Mouse (Mus musculus) layer of hippocampus, adult 2 months (tissue): ENCODE measurements at regions not wholly inside any gene's neighbourhood (a gene's known extent, or its start where the extent isn't known, plus 50 kb on each side); places are given as distances from the start of the nearest gene placed in this dataset.

Experiments used
- DNase-seq, 2 experiments: peaks; one replicate each; pipeline ENCODE4 v3.0.0; 2022; ENCODE audit warnings: low spot score in 2 of 2
- H3K27ac ChIP-seq: fragments of 200-600 bp; 2 replicates; pipeline ENCODE4 v1.8.1; 2022
- H3K4me3 ChIP-seq: fragments of 200-600 bp; 2 replicates; pipeline ENCODE4 v1.8.1; 2022; ENCODE audit warnings: mild to moderate bottlenecking
- CTCF ChIP-seq: fragments of 200-600 bp; conservative IDR thresholded peaks from 2 replicates; pipeline ENCODE4 v1.8.1; 2022; ENCODE audit warnings: antibody characterized with exemption, mild to moderate bottlenecking, moderate library complexity

DNA sequence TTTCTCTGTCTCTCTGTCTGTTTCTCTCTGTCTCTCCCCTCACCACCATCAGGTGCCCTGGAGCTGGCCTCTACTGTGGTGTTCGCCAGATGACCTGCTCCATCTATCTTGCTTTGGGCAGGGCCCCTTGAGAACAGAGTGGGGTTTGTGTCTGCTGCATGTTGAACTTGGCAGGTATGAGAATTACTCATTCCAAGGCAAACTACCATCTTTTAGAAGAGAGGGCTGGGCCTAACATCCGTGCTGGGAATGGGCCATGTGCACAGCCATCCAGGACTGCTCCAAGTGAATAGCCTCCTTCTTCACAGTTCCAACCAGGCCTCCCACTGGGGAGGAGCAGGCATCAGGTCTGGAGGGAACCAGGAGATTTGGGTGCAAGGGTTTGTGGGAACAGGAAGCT, 87.3 kb downstream of the Rpl14 start:
- H3K27ac ChIP-seq, result no peak overlapping the region
- no peak for TF ChIP-seq CTCF
- no peak overlapping the region for H3K4me3 ChIP-seq
- DNase-seq, result no peak

DNA sequence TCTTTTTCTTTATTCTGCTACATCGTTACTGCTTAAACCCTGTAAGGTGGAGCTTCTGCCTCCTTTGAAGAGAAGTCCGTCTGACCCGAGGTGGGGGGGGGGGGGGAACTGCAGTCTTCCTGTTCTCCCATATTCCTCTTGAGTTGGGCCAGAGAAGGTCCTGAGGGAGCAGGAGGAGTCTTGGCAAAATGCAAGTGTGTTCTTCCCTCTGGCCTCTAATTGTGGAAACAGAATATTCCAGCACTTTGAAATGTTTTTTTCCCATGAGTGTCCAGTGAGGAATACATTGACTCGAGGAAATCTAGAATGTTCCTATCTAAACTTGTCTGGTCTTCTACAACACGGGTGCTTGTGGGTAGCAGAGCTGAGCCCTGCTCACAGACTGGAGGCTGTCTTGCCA, 90.0 kb downstream of the Rpl14 start:
- Histone ChIP-seq H3K27ac (peak overlapping the region; percentile 32), H3K4me3 (no peak overlapping the region)
- no peak for DNase-seq
- no peak for TF ChIP-seq CTCF

DNA sequence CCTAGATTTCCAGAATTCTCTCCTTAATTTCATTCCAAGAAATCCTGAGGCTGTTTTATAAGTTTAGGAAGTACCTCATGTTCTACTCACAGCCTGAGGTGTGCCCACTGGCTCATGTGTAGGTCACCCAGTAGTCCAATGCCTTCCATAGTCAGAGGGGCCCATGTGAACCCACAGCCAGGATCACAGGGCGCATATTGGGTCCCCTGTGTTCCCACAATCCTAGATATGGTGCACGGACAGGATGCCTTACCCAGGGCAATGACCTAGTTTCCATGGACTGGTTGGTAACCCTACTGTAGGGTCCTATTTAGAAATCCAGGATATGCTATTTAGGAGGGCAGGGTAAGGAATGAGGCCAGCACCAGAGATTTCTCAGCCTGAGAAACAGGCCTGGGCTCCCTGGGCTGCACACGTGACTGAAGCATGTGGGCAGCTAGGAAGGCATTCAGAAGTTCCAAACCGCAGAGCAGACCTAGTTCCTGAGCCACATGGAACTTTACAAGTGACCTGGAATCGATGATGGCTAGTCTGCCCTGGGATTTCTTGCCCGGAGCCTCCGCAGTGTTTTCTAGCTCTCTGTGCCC, 90.5 kb downstream of the Rpl14 start:
- Histone ChIP-seq H3K27ac (peak overlapping the region; percentile 32), H3K4me3 (no peak overlapping the region)
- TF ChIP-seq CTCF, result no peak
- DNase-seq, result no peak

DNA sequence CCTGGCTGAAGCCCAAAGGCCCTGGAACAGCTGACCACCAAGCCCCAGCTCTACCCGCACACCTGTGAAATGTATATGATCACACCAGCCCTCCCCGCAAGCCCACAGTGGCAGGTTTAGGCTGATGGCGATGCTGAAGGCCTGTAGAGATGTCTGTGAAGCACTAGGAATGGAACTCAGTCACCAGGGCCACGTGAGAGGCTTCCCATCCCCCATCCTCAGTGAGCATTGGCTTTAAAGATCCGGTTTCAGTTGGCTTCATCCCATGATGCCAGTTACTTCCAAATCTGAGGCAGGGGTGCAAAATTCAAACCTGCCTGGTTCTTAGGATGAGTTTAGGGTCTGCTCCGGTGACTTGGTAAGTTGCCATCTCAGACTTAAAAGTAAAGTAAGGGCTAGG, 91.9 kb downstream of the Rpl14 start:
- TF ChIP-seq CTCF, result no peak
- H3K4me3 ChIP-seq, result no peak overlapping the region
- H3K27ac ChIP-seq, result no peak overlapping the region
- no peak for DNase-seq

DNA sequence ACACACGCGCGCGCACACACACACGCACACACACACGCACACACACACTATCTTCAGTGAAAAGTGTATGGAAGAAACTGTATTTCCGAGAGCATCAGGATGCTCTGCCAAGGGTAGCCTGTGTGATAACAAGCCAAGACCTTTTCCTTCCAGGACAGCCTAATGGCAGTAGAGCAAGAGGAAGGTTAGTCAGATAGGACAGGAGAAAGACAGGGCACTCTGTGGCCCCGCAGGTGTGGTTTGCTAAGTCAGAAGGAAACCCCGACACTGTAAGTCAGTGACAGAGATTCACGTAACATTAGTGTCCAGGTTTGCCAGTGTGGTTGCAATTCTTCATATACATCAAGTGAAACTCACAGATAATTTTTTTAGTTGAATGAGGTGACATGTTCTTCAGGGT, 92.8 kb downstream of the Rpl14 start:
- no peak for TF ChIP-seq CTCF
- no peak for DNase-seq
- Histone ChIP-seq H3K27ac (no peak overlapping the region), H3K4me3 (no peak overlapping the region)

DNA sequence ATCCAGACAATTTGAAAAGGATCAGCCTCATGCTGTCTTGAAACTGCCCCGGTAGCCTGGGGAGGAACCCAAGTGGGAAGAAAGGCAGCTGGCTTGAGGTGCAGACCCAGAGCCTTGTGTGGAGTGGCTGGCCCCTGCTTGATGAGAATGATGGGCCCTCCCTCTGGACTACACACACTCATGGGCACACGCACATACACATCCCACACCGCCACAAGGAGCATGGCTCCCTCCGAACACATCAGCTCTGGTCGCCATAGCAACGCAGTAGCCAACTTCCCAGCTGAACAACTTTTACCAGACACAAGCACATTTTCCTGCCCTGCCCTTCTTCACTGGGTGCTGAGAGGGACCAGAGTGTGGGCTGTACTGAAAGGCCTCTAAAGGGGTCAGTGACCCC, 101.2 kb downstream of the Rpl14 start:
- Histone ChIP-seq H3K4me3 (no peak overlapping the region), H3K27ac (no peak overlapping the region)
- TF ChIP-seq CTCF, result no peak
- DNase-seq, result no peak

DNA sequence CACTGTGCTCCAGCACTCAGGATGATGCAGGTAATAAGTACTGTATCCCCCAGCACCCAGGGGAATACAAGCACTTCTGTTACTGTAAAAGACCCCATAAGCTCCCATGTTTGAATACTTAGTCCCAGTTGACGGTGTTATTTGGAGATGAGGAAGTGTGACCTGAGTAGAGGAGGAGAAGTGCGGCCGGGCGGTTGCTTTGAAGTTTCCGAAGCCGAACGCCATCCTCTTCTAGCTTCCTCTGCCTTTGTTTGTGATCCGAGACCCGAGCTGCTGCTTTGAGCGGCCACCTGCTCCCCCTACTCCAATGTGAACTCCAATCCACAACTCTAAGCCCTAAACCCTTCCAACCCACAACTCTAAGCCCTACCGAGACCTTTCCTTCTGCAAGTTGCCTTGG, 103.6 kb downstream of the Rpl14 start:
- DNase-seq, result no peak
- Histone ChIP-seq H3K27ac (no peak overlapping the region), H3K4me3 (no peak overlapping the region)
- TF ChIP-seq CTCF, result no peak

DNA sequence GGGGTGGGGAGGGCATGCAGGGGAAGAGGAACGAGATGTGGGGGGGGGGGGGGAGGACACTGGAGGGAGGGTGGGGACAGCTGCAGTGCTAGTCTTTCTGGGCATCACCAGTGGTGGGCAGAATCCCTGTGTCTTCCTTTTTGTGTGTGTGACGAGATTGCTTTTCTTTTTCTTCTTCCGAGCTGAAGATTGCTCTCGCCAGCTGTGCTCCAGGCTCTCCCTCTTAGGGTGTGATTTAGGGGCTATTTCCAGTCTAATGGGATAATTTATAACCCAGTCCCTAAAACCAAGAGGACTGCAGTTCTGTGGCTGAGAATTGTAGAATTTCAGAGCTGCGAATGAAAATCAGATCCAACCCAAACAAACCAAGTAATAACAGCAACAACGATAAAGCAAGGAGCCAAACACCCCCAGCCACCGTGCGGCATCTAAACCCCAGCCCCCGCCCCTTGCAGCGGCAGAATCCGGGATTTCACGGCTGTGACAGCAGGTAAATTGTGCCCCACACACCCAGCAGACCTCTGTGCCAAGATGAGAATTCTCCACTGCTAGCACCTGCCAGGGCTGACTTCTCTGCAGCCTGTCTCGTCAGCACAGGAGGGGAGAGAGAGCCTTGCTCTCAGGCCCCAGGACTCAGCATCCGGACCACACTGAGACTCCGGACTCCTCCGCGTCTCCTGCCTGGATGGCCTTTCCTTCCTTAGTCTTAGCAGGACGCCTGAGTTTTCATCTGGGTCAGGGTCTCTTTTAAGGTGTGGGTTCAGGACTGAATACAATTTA, 104.3 kb downstream of the Rpl14 start:
- peak overlapping the region; percentile 53 for H3K27ac ChIP-seq
- no peak for DNase-seq
- TF ChIP-seq CTCF, result no peak
- H3K4me3 ChIP-seq, result peak overlapping the region; percentile 38

DNA sequence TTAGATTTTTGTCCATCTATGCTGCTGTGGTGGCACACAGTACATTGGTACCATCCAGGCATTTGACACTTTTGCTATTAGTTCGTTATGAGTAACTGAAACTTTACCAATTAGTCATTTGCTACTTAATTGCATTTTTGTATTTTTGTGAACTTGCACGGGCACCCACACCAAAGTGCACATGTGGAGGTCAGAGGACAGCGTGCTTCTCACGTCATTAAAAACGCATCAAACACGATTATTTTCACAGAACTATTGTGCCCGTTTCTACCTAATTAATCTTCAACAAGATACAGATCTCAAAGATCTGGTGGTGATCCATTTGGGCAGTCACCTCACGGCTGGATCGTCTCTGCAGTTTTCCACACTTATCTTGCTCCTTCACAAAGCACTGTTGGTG, 105.1 kb downstream of the Rpl14 start:
- H3K27ac ChIP-seq, result no peak overlapping the region
- DNase-seq, result no peak
- no peak overlapping the region for H3K4me3 ChIP-seq
- no peak for TF ChIP-seq CTCF

DNA sequence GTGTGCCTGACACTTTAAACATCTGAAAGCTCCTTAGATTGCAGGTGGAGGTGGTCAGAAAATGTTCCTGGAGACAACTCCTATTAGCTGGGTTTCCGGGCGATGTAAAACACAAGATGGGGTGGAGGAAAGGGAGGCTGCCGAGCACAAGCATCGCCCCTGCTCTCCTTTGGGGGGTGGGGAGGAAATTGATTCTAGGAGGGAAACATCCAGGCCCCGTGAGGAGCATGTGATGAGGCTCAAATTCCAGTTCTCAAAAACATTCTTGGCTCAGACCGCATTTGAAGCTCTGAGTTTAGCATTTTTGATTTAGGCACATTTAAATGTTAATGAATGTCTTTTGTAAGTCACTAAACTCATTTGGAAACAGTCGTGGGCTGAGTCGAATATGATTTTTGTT, 105.5 kb downstream of the Rpl14 start:
- no peak for TF ChIP-seq CTCF
- DNase-seq, result no peak
- no peak overlapping the region for H3K4me3 ChIP-seq

DNA sequence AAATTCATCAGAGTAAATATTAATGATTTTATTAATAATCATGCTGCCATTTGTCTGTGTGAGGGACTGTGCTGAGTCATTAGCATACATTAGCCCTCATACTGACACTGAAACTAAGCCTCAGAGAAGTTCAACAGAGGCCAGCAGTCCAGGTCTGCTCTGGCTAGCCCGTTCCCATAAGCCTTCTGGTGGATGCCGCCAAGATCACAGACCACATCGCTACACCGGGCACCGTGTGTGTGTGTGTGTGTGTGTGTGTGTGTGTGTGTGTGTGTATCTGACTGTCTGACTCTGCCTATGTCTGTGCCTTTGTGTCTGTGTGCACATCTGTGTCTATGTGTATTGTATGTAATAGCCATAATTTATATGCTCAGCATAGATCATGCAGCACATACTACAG, 106.0 kb downstream of the Rpl14 start:
- H3K4me3 ChIP-seq, result no peak overlapping the region
- no peak for TF ChIP-seq CTCF
- H3K27ac ChIP-seq, result no peak overlapping the region
- no peak for DNase-seq

More for the DNA sequence above, 105.5 kb downstream of the Rpl14 start:
- H3K27ac ChIP-seq, result no peak overlapping the region

DNA sequence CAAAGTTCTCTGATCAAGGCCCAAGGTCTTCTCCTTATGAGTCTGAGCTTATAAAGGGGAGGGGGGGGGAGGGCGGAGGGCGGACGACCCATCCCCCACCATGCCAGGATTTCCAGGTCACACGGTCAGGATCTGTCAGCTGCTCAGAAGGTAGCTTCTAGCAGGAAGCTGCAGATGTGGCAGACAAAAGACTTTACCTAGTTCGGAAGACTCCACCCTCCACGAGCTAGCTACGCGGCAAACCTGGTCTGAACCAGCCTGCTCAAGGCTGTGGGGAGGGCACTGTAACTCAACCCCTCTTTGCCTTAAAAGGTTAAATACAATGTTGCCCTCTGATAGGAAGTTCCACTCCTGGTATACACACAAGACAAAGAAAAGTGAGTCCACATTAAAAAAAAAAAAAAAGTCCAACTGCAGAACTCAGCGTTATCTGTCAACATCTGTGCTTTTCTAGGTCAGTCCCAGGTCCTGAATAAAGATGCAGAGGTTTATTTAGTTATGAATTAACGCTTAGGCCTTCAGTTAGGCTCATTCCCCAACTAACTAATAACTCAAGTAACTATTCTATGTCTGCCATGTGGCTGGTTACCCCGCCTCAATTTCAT, 108.7 kb downstream of the Rpl14 start:
- no peak for DNase-seq

DNA sequence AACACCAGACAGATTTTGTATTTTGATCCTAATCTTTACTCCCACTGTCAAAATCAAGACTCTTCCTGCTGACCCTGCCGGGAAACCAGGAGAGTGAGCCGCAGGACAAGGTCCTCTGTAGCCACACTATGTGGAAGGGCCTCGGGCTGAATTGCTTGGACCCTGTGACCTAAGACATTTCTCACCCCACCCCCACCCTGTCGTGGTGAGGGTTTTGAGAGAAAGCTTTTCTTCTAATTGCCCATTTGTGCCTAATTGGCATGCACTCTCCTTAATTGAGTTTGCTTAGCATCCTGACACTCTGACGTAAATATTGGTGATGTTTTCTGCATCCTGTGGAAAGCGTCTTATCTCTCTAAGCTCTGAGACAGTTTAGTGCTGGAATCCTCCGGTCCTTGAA, 110.2 kb downstream of the Rpl14 start:
- no peak overlapping the region for H3K4me3 ChIP-seq
- no peak for TF ChIP-seq CTCF
- DNase-seq, result no peak
- H3K27ac ChIP-seq, result no peak overlapping the region

More for the DNA sequence above, 108.7 kb downstream of the Rpl14 start:
- no peak overlapping the region for H3K4me3 ChIP-seq
- no peak for TF ChIP-seq CTCF
- no peak overlapping the region for H3K27ac ChIP-seq

DNA sequence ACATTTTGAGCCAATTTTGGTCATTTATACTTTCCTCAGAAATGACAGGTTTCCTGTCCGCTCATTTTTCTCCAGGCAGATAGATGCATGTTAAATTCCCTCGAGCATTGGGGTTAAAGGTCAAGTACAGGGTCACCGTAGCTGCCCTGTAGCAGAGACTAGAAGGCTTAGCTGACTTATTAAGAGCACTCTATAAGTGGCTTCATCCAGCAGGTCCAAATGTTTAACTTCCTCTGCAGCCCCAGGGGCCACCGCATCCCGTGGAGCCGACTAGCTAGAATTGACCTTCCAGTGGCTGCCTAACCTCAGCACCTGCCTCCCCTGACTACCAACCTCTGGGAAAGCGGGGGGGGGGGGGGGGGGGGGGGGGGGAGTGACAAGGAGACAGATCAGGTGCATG, 114.7 kb downstream of the Rpl14 start:
- no peak for TF ChIP-seq CTCF
- Histone ChIP-seq H3K27ac (no peak overlapping the region), H3K4me3 (no peak overlapping the region)
- DNase-seq, result no peak
